Mouse (Mus musculus): ENCODE measurements at regions not wholly inside any gene's neighbourhood (a gene's known extent, or its start where the extent isn't known, plus 50 kb on each side); places are given as distances from the start of the nearest gene placed in this dataset.
A peak's percentile ranks its signal among the peaks of the same experiment; 100 is the strongest.
"Not testable (repeated sequence)": the region's sequence is repeated elsewhere in the genome, so short reads cannot be mapped to it uniquely, and the experiment has no call there.

DNA sequence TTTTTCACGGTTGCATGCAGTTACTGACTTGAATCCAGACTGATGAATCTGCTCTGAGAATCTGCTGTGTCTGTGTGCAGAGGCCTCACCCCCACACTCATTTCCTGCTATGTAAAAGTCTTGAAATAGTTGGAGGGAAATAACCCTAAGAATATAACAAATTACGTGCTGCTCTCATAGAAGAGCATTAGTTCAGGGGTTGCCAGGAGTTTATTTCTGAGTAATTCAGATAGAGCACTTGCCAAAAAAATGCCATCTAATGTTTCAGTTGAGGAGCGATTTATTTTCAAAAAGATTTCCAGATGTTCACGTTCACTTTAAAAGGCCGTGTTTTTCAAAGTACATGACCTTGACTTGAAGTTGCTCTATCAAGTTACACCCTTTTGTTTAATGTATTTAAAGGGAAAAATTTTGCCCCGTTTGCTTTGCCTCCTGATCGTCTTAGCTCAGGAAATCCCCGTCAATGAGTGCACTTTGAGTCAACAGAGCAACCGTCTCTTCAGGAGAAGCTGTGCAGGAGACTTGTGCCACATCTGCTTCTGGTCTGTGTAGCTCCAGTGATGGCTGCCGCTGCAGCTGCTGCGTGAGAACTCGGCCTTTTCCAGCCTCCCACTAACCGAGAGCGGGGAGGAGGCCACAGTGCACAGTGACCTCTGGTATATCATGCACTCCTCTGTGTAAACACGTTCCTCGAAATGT is 50.9 kb upstream of the Sec61g start:
- DNase-seq (ENCODE audit: low spot score), result peak; percentile 4

DNA sequence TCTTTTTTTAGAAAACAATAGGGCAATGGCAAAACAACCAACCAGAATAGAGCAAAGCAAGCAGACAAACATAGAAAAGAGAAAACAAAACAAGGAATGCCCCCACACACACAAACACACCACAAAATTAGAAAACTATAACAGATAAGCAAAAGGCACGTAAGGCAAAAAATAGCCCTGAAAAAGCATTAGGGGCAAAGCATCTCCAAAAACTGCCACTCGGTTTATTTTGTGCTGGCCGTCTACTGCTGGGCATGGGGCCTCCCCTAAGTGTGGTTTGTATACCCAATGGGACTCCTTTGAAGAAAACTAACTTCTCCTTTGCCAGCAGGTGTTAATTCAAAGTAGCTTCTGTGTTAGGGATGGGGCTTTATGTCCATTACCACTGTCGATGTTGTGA is 53.4 kb upstream of the Sec61g start:
- no peak for DNase-seq (ENCODE audit: low spot score)

GRCm38 (mm10) chr11:16589085-16589680 is 80.9 kb upstream of the Sec61g start:
- no peak for DNase-seq (ENCODE audit: low spot score)

GRCm38 (mm10) chr11:16590541-16590940 is 82.3 kb upstream of the Sec61g start:
- no peak for DNase-seq (ENCODE audit: low spot score)

DNA sequence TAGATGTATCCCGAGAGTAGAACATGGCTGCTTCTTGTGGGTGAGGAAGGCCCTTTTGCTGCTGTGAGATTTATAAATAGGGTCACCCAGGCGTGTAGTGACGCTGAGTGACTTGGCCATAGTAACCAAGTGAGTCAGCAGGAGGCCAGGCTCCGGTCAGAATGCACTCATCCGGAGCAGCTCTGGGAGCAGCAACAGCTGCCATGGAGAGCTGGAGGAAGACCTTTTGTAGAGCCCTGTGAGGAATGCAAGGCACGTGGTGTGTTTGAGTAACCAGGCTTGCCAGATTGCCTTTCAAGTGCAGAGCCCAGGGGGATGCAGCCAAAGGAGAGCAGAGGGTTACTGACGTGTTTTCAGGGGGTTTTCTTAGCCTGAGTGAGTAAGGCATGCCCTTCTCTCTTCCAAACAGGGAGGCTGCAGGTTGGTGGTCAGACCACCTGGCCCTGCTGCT is 83.2 kb upstream of the Sec61g start:
- peak; percentile 34 for DNase-seq (ENCODE audit: low spot score)

DNA sequence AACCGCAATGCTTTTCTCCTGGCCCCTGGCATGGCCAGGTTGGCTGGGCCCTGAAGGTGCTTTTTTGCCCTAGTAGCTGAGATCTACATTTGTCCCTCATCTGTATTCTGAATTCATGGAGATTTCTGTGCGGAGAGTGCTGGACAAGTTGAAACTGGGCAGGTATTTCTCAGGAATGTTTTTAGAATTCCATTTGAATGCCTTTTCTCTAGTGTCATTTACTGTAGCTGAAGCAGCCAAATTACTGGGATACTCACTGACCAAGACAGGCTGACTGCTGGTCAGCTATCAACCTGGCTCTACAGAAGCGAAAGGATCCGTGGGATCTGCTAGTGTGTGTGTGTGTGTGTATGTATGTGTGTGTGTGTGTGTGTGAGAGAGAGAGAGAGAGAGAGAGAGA is 83.7 kb upstream of the Sec61g start:
- no peak for DNase-seq (ENCODE audit: low spot score)

- no peak for DNase-seq (ENCODE audit: low spot score)
These were observed 84.5 kb upstream of the Sec61g start for GRCm38 (mm10) chr11:16592766-16593165.

DNA sequence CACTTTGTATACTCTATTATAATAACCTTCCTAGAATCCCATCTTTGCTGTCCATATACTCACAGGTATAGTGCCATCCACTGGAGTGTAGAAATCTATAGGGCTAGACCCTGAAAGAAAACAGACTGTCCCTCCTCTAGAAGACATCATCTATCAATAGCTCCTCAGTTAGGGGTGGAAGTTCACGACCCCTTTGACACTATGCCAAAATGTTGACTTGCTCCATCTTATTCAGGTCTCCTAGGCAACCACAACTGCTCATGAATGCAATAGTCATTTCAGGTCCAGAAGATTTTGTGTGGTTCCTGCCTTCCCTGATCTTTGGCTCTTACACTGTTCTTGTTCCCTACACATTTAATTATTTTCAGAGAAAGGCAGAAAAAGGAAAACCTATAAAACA is 86.5 kb upstream of the Sec61g start:
- no peak for DNase-seq (ENCODE audit: low spot score)

GRCm38 (mm10) chr11:16597038-16597830 is 89.0 kb upstream of the Sec61g start:
- no peak for DNase-seq (ENCODE audit: low spot score)

- no peak for DNase-seq (ENCODE audit: low spot score)
These were observed 94.7 kb upstream of the Sec61g start for GRCm38 (mm10) chr11:16602947-16603346.

DNA sequence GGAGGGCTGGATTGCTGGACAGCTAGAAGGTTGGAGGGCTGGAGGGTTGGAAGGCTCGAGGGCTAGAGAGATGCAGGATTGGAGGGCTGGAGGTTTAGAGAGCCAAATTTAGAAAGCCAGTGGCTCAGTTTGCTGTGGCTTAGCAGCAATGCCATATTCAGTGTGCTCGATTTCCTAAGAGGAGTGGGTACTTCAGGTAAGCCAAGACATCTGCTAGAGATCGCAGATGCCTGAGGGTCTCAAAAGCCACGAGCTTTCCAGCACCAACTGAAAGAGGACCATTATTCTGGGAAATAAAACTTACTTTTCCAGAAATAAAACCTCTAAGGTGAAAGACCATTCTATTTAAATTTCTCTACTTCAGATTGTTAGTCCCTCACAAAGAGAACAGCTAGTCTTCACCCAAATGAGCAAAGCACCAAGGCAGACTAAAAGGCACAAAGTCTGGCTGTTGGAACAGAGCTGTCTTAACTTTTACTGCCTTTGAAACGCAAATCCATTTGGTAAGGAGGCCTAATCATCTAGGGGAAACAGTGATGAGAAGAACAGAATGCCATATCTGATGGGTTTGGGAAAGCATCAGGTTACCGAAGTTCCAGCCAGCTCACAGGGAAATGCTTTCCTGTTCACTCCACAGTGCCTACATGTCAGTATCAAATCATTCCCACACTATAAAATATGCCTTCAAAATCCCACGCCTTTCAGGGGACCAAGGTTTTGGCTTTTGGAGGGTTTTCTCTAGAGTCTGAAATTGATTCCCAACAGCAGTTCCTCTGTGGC is 98.3 kb upstream of the Sec61g start:
- DNase-seq (ENCODE audit: low spot score), result no peak

DNA sequence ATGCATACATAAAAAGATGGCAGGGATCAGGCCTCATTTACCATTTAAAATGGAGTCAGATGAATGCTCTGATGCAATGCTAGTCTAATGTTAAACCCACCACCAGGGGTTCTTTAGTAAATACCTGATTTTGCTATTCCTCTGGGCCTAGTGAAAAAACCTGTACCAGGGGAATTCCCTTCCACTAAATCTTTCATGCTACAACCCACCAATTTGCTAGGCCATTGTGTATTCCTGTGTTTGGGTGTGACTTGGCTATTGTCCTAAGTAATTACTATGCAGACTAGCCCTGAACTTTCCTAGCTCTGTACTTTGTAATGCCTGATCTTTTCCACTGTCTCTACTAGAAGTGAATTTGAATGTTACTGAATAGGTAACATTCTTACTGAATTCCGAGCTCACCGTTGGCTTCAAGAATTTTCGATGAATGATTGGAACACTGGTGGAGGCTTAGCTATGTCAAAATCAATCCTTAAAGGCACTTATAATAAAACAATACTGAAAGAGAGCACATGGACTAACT is 99.7 kb upstream of the Sec61g start:
- DNase-seq (ENCODE audit: low spot score), result not testable (repeated sequence)

DNA sequence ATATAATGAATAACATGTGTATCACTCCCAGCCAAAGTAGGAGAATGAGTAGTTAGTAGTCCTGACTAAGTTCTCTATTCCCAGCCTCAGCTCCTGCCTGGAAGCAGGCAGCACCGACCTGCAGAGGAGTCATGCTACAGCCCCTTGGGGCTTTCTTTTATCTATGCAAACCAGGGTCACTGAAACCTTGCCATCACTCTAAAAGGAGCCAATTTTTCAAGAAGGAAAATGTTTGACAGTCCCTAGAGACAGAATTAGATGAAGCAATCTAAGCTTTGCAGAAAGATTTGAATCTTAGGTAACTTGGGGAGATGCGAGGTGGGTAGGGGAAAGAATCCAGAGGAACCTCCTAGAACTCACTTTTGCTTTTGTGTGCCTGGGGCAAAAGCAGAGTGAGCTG is 103.5 kb upstream of the Sec61g start:
- DNase-seq (ENCODE audit: low spot score), result no peak

GRCm38 (mm10) chr11:16612524-16612923 is 104.2 kb upstream of the Sec61g start:
- no peak for DNase-seq (ENCODE audit: low spot score)

DNA sequence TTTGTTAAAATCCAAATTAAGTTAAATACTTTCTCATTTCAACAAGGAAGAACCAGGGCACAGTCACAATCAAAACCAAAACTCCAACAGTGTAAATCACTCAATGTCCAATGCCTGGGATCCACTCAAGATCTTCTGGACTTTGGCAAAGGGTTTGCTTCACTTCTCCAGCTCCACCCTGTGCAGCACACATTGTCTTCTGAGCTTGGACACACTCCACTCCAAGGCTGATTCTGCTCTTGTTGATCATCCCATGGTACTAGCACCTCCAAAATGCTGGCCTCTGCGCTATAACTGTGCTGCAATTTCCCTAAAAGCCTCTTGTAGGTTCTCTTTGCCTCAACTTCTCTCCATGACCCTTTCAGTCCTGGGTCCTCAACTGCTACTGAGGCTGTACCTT is 111.5 kb upstream of the Sec61g start:
- DNase-seq (ENCODE audit: low spot score), result no peak

DNA sequence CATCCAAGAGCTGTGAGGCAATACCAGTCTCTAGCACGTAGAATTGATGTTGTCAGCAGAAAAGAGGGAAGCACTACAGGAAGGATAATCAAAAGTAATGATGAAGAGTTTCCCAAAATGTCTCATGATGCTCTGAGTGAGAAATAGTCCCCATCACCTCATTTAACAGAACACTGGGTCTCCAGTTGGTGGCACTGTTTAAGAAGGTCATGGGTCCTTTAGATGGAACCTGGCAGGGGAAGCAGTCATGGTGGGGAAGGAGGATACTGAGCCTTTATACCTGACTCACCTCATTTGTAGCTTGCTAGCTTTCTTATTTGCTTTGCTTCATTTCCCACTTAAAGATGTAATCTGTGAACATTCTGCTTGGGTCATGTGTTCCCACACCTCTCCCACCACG is 115.4 kb upstream of the Sec61g start:
- DNase-seq (ENCODE audit: low spot score), result no peak

- no peak for DNase-seq (ENCODE audit: low spot score)
These were observed 119.2 kb upstream of the Sec61g start for GRCm38 (mm10) chr11:16627294-16628085.

DNA sequence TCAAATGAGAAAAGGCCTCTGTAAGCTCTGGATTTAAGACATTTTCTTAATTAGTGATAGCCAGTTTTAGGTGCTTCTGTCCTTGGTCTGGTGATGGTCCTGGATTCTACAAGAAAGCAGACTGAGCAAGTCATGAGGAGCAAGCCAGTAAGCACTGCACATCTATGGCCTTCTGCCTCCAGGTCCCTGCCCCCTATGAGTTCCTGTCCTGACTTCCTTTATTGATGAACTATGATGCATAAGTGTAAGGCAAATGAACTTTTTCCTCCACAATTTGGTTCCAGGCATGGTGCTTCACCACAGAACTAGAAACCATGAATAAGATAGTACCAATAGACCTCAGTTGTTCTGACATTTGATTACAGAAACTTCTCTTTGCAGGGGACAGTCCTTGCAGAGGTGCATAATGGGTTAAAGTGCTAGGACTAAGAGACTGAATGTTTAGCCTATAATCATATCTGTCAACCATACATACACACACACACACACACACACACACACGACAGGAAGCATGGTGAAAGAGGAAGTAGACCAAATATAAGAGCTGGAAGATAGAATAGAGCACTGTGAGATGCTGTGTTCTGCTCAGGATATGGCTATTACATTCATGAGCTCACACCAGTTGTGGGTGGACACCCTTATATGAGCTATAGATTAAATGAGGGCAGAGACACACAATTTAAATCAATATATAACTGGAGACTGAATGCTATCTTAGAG is 121.3 kb upstream of the Sec61g start:
- DNase-seq (ENCODE audit: low spot score), result no peak

DNA sequence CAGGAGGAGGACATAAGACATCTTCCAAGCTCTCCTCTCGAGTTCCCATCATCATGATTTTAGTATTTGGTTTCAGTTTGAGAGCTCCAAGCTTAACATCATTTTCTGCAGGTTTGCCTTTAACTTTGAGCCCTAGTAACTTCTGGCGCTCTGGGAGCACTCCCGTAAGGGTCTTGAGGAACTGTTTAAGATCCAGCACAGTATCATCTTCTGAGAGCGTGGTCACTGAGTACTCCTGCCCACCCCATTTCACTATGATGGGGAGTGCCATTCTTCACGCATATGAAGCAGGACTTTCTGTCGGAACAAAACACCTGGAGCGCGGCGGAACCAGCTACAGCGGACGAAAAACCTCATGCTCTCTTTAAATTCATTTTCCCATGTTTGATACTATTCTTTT is 116.2 kb upstream of the Egfr start:
- not testable (repeated sequence) for DNase-seq (ENCODE audit: low spot score)

- no peak for DNase-seq (ENCODE audit: low spot score)
These were observed 114.3 kb upstream of the Egfr start for GRCm38 (mm10) chr11:16637679-16638078.

GRCm38 (mm10) chr11:16638349-16638748 is 113.7 kb upstream of the Egfr start:
- no peak for DNase-seq (ENCODE audit: low spot score)

Measured in ovary, postnatal 14 days (tissue).